Mouse (Mus musculus) kidney, postnatal 0 days (tissue): ENCODE measurements at regions not wholly inside any gene's neighbourhood (a gene's known extent, or its start where the extent isn't known, plus 50 kb on each side); places are given as distances from the start of the nearest gene placed in this dataset.

Source experiments
- ATAC-seq: fragments of 200-750 bp; cut with Nextera tagmentation; replicated peaks from 2 replicates; pipeline ENCODE4 v1.8.0; 2017; ENCODE audit warnings: low read depth, moderate number of reproducible peaks, moderate TSS enrichment, moderate library complexity; ENCODE audit not compliant: low FRiP score
- DNase-seq: peaks from one replicate; pipeline ENCODE4 v3.0.0-alpha.2; 2016; ENCODE audit warnings: low spot score
- H3K27ac ChIP-seq: fragments of 300-500 bp; sonication (generic); 2 replicates; pipeline ENCODE4 v1.5.1; 2014; ENCODE audit warnings: mild to moderate bottlenecking
- H3K27me3 ChIP-seq: fragments of 300-500 bp; sonication (generic); 2 replicates; pipeline ENCODE4 v1.6.1; 2014; ENCODE audit warnings: low read length, mixed read lengths; ENCODE audit not compliant: insufficient read depth
- H3K36me3 ChIP-seq: fragments of 300-500 bp; sonication (generic); 2 replicates; pipeline ENCODE4 v1.6.1; 2014; ENCODE audit warnings: low read length, mixed read lengths; ENCODE audit not compliant: insufficient read depth
- H3K4me1 ChIP-seq: fragments of 300-500 bp; sonication (generic); replicated peaks from 2 replicates; pipeline ENCODE4 v1.6.1; 2014; ENCODE audit warnings: antibody characterized with exemption, low read length, mixed read lengths; ENCODE audit not compliant: insufficient read depth
- H3K4me2 ChIP-seq: fragments of 300-500 bp; sonication (generic); 2 replicates; pipeline ENCODE4 v1.6.1; 2014; ENCODE audit warnings: mild to moderate bottlenecking, low read length, moderate library complexity, mixed read lengths
- H3K4me3 ChIP-seq: fragments of 300-500 bp; sonication (generic); replicated peaks from 2 replicates; pipeline ENCODE4 v1.5.1; 2014; ENCODE audit warnings: low read depth, low read length
- H3K9ac ChIP-seq: fragments of 300-500 bp; sonication (generic); 2 replicates; pipeline ENCODE4 v1.6.1; 2014; ENCODE audit warnings: low read depth, low read length
- H3K9me3 ChIP-seq: fragments of 300-500 bp; sonication (generic); replicated peaks from 2 replicates; pipeline ENCODE4 v1.6.1; 2016; ENCODE audit warnings: low read length, inconsistent platforms, mixed read lengths
- CTCF ChIP-seq: IDR thresholded peaks from 2 replicates; pipeline ENCODE4 v1.5.1; 2016; ENCODE audit warnings: antibody characterized with exemption, low read depth, mild to moderate bottlenecking, moderate library complexity
- WGBS: fragments of 180-500 bp; shearing (Covaris S2); extraction: QIAGEN DNeasy Blood & Tissue Kit; methylation state at CpG from one replicate; pipeline ENCODE4 v1.1.7; 2014; 5-methylcytosine and 5-hydroxymethylcytosine counted together

DNA sequence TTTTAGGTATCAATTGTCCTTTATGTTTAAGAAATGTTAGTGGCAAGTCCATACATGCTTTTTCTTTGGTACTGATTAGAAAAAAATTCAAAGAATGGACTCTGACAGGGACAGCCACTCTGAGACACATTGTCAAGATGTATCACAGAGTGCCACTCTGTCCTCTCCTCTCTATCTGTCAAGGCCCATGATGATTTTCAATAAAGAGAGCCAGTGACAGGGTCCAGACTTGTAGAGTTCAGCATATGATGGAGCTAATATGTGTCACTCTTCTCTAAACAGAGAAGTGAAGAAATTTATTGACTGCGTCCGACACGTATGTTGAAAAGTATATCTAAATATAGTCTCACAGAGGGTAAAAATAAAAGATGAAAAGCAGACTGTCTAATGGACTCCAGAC lies 672.2 kb upstream of the 4930452B06Rik start:
- Histone ChIP-seq H3K4me2 (no peak overlapping the region), H3K9ac (no peak overlapping the region), H3K27me3 (no peaks in the 10 kb centered on the region), H3K4me3 (no peak overlapping the region), H3K27ac (no peak overlapping the region), H3K36me3 (no peaks in the 10 kb centered on the region), H3K9me3 (no peaks in the 10 kb centered on the region), H3K4me1 (no peaks in the 10 kb centered on the region)
- ATAC-seq (no peak), DNase-seq (no peak)
- 81% methylated on average over 3 of the region's 3 CpGs for WGBS
- TF ChIP-seq CTCF, result no peak

DNA sequence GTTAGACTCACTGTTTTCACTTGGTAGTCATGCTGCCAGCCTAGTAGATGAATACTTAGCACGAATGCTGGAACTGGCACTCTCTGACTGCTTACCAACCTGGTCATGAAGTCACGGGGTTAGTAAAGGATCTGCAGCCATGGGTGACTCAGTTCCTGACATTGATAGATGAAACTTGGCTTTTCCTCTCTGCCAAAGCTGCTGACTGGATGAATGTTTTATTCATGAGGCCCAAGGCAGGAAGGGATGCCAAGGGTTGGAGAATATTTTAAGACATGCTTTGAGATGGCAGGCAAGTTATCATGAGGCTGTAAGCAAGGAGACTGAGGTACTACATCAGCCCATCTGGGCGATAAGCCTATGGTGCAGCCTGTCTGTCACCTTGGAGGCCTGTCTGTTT lies 671.1 kb upstream of the 4930452B06Rik start:
- no peak overlapping the region for H3K9ac ChIP-seq
- WGBS, result 57% methylated on average over 3 of the region's 3 CpGs
- ATAC-seq (no peak), DNase-seq (no peak)
- no peak for TF ChIP-seq CTCF
- H3K27ac ChIP-seq, result no peak overlapping the region
- H3K4me3 ChIP-seq, result no peak overlapping the region
- H3K27me3 ChIP-seq, result no peaks in the 10 kb centered on the region
- H3K4me2 ChIP-seq, result no peak overlapping the region
- H3K36me3 ChIP-seq, result no peaks in the 10 kb centered on the region
- H3K4me1 ChIP-seq, result no peaks in the 10 kb centered on the region
- no peaks in the 10 kb centered on the region for H3K9me3 ChIP-seq

DNA sequence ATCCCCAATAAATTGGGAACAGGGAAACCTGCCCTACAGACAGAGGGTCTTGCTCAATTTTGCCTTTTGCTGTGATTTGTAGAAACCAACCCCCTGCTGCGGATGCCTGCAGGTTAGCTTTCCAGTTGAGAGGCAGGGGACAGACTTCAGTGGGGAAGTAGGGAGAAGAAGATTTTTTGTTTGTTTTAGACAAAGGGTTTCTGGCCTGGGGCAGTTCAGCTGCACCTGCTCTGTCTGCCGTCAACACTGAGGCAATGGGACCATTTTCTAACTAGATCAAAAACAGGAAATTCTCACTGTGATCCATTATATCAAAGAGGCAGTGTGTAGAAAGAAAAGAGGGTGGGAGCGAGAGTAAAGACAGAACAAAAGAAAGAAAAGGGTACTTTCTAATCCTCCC lies 665.6 kb upstream of the 4930452B06Rik start:
- no peaks in the 10 kb centered on the region for H3K36me3 ChIP-seq
- H3K9ac ChIP-seq, result no peak overlapping the region
- no peak overlapping the region for H3K27ac ChIP-seq
- ATAC-seq (no peak), DNase-seq (no peak)
- H3K4me1 ChIP-seq, result no peaks in the 10 kb centered on the region
- H3K27me3 ChIP-seq, result no peaks in the 10 kb centered on the region
- no peak for TF ChIP-seq CTCF
- no peak overlapping the region for H3K4me2 ChIP-seq
- H3K9me3 ChIP-seq, result no peaks in the 10 kb centered on the region
- no peak overlapping the region for H3K4me3 ChIP-seq
- WGBS, result 70% methylated on average over 3 of the region's 3 CpGs

GRCm38 (mm10) chr14:9330767-9331166 lies 664.7 kb upstream of the 4930452B06Rik start:
- TF ChIP-seq CTCF, result no peak; the same call in 1 of the 2 replicates
- DNase-seq, result no peak
- ATAC-seq, result no peak
- H3K4me2 ChIP-seq, result no peak overlapping the region
- H3K27me3 ChIP-seq, result no peaks in the 10 kb centered on the region
- H3K9me3 ChIP-seq, result no peaks in the 10 kb centered on the region
- no peak overlapping the region for H3K27ac ChIP-seq
- no peaks in the 10 kb centered on the region for H3K4me1 ChIP-seq
- H3K36me3 ChIP-seq, result no peaks in the 10 kb centered on the region
- no peak overlapping the region for H3K9ac ChIP-seq
- H3K4me3 ChIP-seq, result no peak overlapping the region

- TF ChIP-seq CTCF, result no peak
- H3K4me3 ChIP-seq, result no peak overlapping the region
- H3K27me3 ChIP-seq, result no peaks in the 10 kb centered on the region
- H3K9ac ChIP-seq, result no peak overlapping the region
- ATAC-seq (no peak), DNase-seq (no peak)
- H3K27ac ChIP-seq, result no peak overlapping the region
- H3K36me3 ChIP-seq, result no peaks in the 10 kb centered on the region
- 70% methylated on average over 12 of the region's 12 CpGs for WGBS
- no peaks in the 10 kb centered on the region for H3K4me1 ChIP-seq
- no peak overlapping the region for H3K4me2 ChIP-seq
- H3K9me3 ChIP-seq, result no peaks in the 10 kb centered on the region
Observed at GRCm38 (mm10) chr14:9329839-9330485, 663.9 kb upstream of the 4930452B06Rik start.

DNA sequence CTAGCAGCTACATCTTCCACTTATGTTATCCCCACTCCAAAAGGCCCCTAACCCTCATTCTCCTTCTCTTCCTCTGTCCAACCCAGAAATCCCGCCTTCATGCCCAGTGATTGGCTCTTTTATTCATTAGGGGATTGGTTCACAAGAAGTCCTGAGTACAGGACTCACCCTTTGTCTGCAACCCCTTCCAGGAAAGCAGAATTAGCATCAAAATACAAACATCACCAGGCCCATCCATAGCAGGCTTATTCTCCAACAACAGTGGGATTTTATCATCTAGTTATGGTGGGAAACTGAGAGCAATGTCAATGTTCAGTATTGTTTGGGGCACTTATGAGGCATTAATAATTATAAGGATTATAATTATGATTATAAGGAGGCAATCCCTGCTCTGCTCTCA lies 661.3 kb upstream of the 4930452B06Rik start:
- WGBS, result 80% methylated on average over 1 of the region's 1 CpGs

DNA sequence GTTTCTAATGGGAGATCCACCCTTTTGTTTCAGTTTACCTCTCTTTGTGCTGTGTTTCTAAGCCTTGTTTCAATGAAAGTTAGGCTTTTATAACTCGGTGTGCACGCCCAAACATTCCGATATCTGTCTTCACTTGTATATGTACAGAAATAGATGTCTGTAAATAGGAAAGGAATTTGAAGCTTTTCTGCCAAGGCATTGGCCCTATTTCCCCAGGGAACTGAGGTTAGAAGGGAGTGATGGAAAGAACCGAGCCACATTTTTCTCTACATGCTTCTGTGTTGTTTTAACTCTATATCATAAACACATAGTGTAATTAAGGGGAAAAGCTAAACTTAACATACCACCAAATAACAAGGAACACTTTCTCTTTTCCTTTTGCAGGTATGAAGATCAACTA lies 653.8 kb upstream of the 4930452B06Rik start:
- DNase-seq, result peak; percentile 76
- H3K9me3 ChIP-seq, result no peaks in the 10 kb centered on the region
- no peaks in the 10 kb centered on the region for H3K4me1 ChIP-seq
- H3K27ac ChIP-seq, result no peak overlapping the region
- no peak overlapping the region for H3K4me2 ChIP-seq
- H3K27me3 ChIP-seq, result no peaks in the 10 kb centered on the region
- no peak for TF ChIP-seq CTCF
- no peak overlapping the region for H3K4me3 ChIP-seq
- no peaks in the 10 kb centered on the region for H3K36me3 ChIP-seq
- ATAC-seq, result no peak
- H3K9ac ChIP-seq, result no peak overlapping the region
- WGBS, result 52% methylated on average over 4 of the region's 4 CpGs

More for the DNA sequence above, 661.3 kb upstream of the 4930452B06Rik start:
- no peak for ATAC-seq
- DNase-seq, result no peak
- no peak overlapping the region for H3K4me2 ChIP-seq
- TF ChIP-seq CTCF, result no peak
- H3K9ac ChIP-seq, result no peak overlapping the region
- no peak overlapping the region for H3K27ac ChIP-seq
- no peaks in the 10 kb centered on the region for H3K9me3 ChIP-seq
- no peaks in the 10 kb centered on the region for H3K36me3 ChIP-seq
- H3K4me1 ChIP-seq, result no peaks in the 10 kb centered on the region
- no peak overlapping the region for H3K4me3 ChIP-seq
- no peaks in the 10 kb centered on the region for H3K27me3 ChIP-seq
